In the genomic region with DNA sequence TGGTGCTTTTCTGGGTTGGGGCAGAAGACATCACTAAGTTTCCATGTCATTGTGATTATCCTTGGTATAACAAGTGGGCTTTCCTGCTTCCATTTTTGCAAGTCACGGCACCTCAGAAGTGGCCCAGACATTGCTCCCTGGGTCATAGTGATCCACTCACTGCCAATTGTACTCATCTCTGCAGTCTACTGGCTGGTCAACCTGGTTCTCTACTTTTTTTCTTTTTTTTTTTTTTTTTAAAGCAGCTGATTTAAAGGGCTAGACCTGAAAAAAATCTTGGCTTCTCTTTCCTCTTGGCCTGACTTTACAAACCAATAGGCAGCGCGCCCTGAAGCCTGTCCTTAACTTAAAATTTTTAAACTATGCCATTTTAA, we compare ENCODE assay signal across 17 mouse cellular contexts.
DNase-seq lines count a peak whose midpoint lies in the region; ATAC-seq and TF ChIP-seq lines count a peak whose summit lies in the region.
"Had no signal": no experiment of that assay in that cellular context is flagged by ENCODE, and none has a peak within 500 bp of the region (broad histone marks: within the 10 kb centered on the region; RNA-seq: fewer than 3 reads in every experiment).

No protein-coding gene starts in this region.

- TF ChIP-seq CTCF in heart, postnatal 0 days (IDR thresholded peaks at IDR 0.05; ENCODE audit: low read depth), result no peak
- TF ChIP-seq CTCF in E14TG2a.4 (conservative IDR thresholded peaks at IDR 0.05; ENCODE audit: low read length), result no peak

- WGBS in heart, postnatal 0 days, result 84% methylated on average over 3 of the region's 3 CpGs
- 81% methylated on average over 3 of the region's 3 CpGs for WGBS in limb, embryonic 15.5 days
- WGBS in limb, embryonic 10.5 days, result 89% methylated on average over 3 of the region's 3 CpGs

- no peak overlapping the region for H3K4me3 ChIP-seq in heart, postnatal 0 days (ENCODE audit: low read depth, low read length)
- H3K4me3 ChIP-seq in limb, embryonic 15.5 days, result no peak overlapping the region
- no peak overlapping the region for H3K4me3 ChIP-seq in limb, embryonic 10.5 days
- H3K4me3 ChIP-seq in E14TG2a.4 (replicated peaks; ENCODE audit: low read length) (peak overlapping the region; percentile 23; the same call in 1 of the 2 replicates), ES-E14 (ENCODE audit: insufficient read depth in 1 of 2, low read depth in 1 of 2, low read length in 2 of 2, poor library complexity in 1 of 2, severe bottlenecking in 1 of 2) (no peak overlapping the region)
- H3K4me3 ChIP-seq: limb, embryonic 13.5 days; midbrain, embryonic 12.5 days; neural tube, embryonic 15.5 days had no signal

- H3K4me2 ChIP-seq in heart, postnatal 0 days (ENCODE audit: low read depth, low read length), result no peak overlapping the region
- H3K4me2 ChIP-seq in limb, embryonic 15.5 days, result no peak overlapping the region
- H3K4me2 ChIP-seq: heart, embryonic 11.5 days; limb, embryonic 13.5 days; midbrain, embryonic 12.5 days; neural tube, embryonic 15.5 days had no signal

- no peaks in the 10 kb centered on the region for H3K9me3 ChIP-seq in heart, postnatal 0 days (replicated peaks; ENCODE audit: control insufficient read depth, low read length)
- H3K9me3 ChIP-seq in limb, embryonic 15.5 days, result no peaks in the 10 kb centered on the region
- H3K9me3 ChIP-seq in limb, embryonic 10.5 days (replicated peaks), result no peaks in the 10 kb centered on the region
- 0 out of 2 replicates have a peak, but pooled peaks cover 3% of the 10 kb centered on the region for H3K9me3 ChIP-seq in E14TG2a.4 (ENCODE audit: low read length)
- no peaks in the 10 kb centered on the region for H3K9me3 ChIP-seq in ES-E14 (ENCODE audit: control insufficient read depth, insufficient read depth, low read depth, low read length)
- H3K9me3 ChIP-seq: limb, embryonic 13.5 days; midbrain, embryonic 12.5 days; neural tube, embryonic 15.5 days had no signal

- H3K27me3 ChIP-seq in heart, postnatal 0 days (ENCODE audit: control insufficient read depth, insufficient read depth, low read length), result no peaks in the 10 kb centered on the region
- no peaks in the 10 kb centered on the region for H3K27me3 ChIP-seq in limb, embryonic 15.5 days
- H3K27me3 ChIP-seq in limb, embryonic 10.5 days (ENCODE audit: low read depth, poor library complexity, severe bottlenecking), result no peaks in the 10 kb centered on the region
- H3K27me3 ChIP-seq in E14TG2a.4 (ENCODE audit: insufficient read depth, low read length), result no peaks in the 10 kb centered on the region
- H3K27me3 ChIP-seq: limb, embryonic 13.5 days; neural tube, embryonic 15.5 days; Patski had no signal

- no peaks in the 10 kb centered on the region for H3K36me3 ChIP-seq in heart, postnatal 0 days (replicated peaks; ENCODE audit: control insufficient read depth, insufficient read depth, low read length)
- no peaks in the 10 kb centered on the region for H3K36me3 ChIP-seq in limb, embryonic 15.5 days
- H3K36me3 ChIP-seq in limb, embryonic 10.5 days, result no peaks in the 10 kb centered on the region
- H3K36me3 ChIP-seq in E14TG2a.4 (ENCODE audit: insufficient read depth, low read length) (no peaks in the 10 kb centered on the region), ES-E14 (ENCODE audit: control insufficient read depth, insufficient read depth, low read length, poor library complexity, severe bottlenecking) (no peaks in the 10 kb centered on the region)
- H3K36me3 ChIP-seq: limb, embryonic 13.5 days; midbrain, embryonic 12.5 days; neural tube, embryonic 15.5 days had no signal

- ATAC-seq in heart, postnatal 0 days (ENCODE audit: insufficient read depth, low read depth), result no peak
- no peak for ATAC-seq in limb, embryonic 15.5 days (ENCODE audit: insufficient number of reproducible peaks, low FRiP score, low TSS enrichment, low read depth)

- no peak overlapping the region for H3K9ac ChIP-seq in heart, postnatal 0 days (replicated peaks; ENCODE audit: low read depth, low read length)
- no peak overlapping the region for H3K9ac ChIP-seq in limb, embryonic 15.5 days
- H3K9ac ChIP-seq in ES-E14 (ENCODE audit: insufficient read depth, low read depth, low read length, poor library complexity, severe bottlenecking), result no peak overlapping the region
- H3K9ac ChIP-seq: limb, embryonic 13.5 days; midbrain, embryonic 12.5 days; neural tube, embryonic 15.5 days had no signal

- peaks cover 21% of the 10 kb centered on the region for H3K4me1 ChIP-seq in heart, postnatal 0 days (ENCODE audit: control insufficient read depth, insufficient read depth)
- H3K4me1 ChIP-seq in limb, embryonic 15.5 days, result peaks cover 20% of the 10 kb centered on the region
- peaks cover 13% of the 10 kb centered on the region for H3K4me1 ChIP-seq in limb, embryonic 10.5 days
- peaks cover 32% of the 10 kb centered on the region for H3K4me1 ChIP-seq in E14TG2a.4 (replicated peaks; ENCODE audit: low read depth, low read length)
- H3K4me1 ChIP-seq in ES-E14 (ENCODE audit: control insufficient read depth in 2 of 2, insufficient read depth in 2 of 2, low read length in 2 of 2, poor library complexity in 1 of 2), result peaks cover 0 to 9% of the 10 kb centered on the region in 2 experiments; a peak in 1 of 4 replicates

- TF ChIP-seq EP300 in heart, postnatal 0 days (IDR thresholded peaks at IDR 0.05; ENCODE audit: low read depth), result no peak

- peak overlapping the region; percentile 82 for H3K27ac ChIP-seq in heart, postnatal 0 days (ENCODE audit: low read depth)
- H3K27ac ChIP-seq in limb, embryonic 15.5 days, result peak overlapping the region; percentile 38; the same call in 1 of the 2 replicates
- no peak overlapping the region for H3K27ac ChIP-seq in limb, embryonic 10.5 days
- no peak overlapping the region for H3K27ac ChIP-seq in ES-E14 (ENCODE audit: insufficient read depth, low read depth, low read length, poor library complexity, severe bottlenecking)
- H3K27ac ChIP-seq: limb, embryonic 13.5 days; midbrain, embryonic 12.5 days; neural tube, embryonic 15.5 days had no signal

- DNase-seq in heart, postnatal 0 days (ENCODE audit: low spot score), result no peak
- no peak for DNase-seq in heart, adult 18-20 months
- no peak for DNase-seq in limb, embryonic 10.5 days (ENCODE audit: low spot score)
- no peak for DNase-seq in ES-E14 (ENCODE audit: low read depth, low spot score)
- DNase-seq in frontal cortex, postnatal 10 days (ENCODE audit: low spot score in 2 of 2), result no peak
- DNase-seq in left cerebral cortex, adult 9 months (ENCODE audit: low spot score in 2 of 2), result no peak
- DNase-seq: cerebellum, adult 11 months; gastrocnemius, postnatal 10 days; spleen, adult 18-20 months; thymus, postnatal 36 days had no signal

- in situ Hi-C loops in ES-E14 (cut with MboI; ENCODE audit: low sequenced_read_pairs in 2 of 2, unreplicated experiment in 2 of 2), result no loop called here

TF ChIP-seq in ES-E14, 5 proteins besides CTCF, POLR2A, EP300 and RAD21:
- TF ChIP-seq ZNF384 (IDR thresholded peaks at IDR 0.05; ENCODE audit: low read depth, low read length), result peak; percentile 58; the same call in 1 of the 2 replicates
- no peak for TF ChIP-seq CHD2 (IDR thresholded peaks at IDR 0.05; ENCODE audit: low read depth, low read length)
- no peak for TF ChIP-seq HCFC1 (IDR thresholded peaks at IDR 0.05; ENCODE audit: borderline replicate concordance, insufficient read depth, low read length)

Comparison
In these comparisons a context has a peak if more than half of its experiments do, and no peak if none do; other contexts are left out.
1. H3K27ac ChIP-seq: peak in heart, postnatal 0 days (single experiment) and limb, embryonic 15.5 days (single experiment); none in limb, embryonic 10.5 days (single experiment) and ES-E14 (single experiment).